Mouse (Mus musculus) left cerebral cortex, postnatal 14 days (tissue): ENCODE data around the gene Otub1. TPM values are rescaled to one million over a fixed set of nuclear protein-coding genes. Genes with fewer than 3 reads are reported as not detected.

Experiments
- DNase-seq, 2 experiments: peaks; one replicate each; pipeline ENCODE4 v3.0.0; 2021 to 2022; ENCODE audit warnings: low spot score in 2 of 2, mixed read lengths in 1 of 2
- intact Hi-C: fragments of 180-260 bp; cut with DNase I; formaldehyde crosslinking; loops from one replicate; pipeline ENCODE4 v1.15.1; 2025
- long read RNA-seq, 2 experiments: library from polyadenylated mRNA; stranded (forward); transcript quantifications; one replicate each; pipeline ENCODE4 v2.0.0; 2021
- total RNA-seq, 2 experiments: library from RNA; stranded (reverse); gene quantifications; 2 replicates each; pipeline ENCODE4 v1.2.3; 2021

Gene Otub1
- 100 to 1,000 TPM; 268 to 271 TPM for total RNA-seq
- long read RNA-seq, experiment 1, transcript Otub1-201 (7 exons, 1,713 nt) = major isoform, 385 of 429 reads
- long read RNA-seq, experiment 1, partial matches to known transcripts = 14 of 429 reads
- long read RNA-seq, experiment 1, other reads (novel, unspliced or antisense) = 30 of 429 reads
- long read RNA-seq, experiment 2, transcript Otub1-201 (7 exons, 1,713 nt) = major isoform, 337 of 373 reads
- long read RNA-seq, experiment 2, partial matches to known transcripts = 17 of 373 reads
- long read RNA-seq, experiment 2, other reads (novel, unspliced or antisense) = 19 of 373 reads

DNA sequence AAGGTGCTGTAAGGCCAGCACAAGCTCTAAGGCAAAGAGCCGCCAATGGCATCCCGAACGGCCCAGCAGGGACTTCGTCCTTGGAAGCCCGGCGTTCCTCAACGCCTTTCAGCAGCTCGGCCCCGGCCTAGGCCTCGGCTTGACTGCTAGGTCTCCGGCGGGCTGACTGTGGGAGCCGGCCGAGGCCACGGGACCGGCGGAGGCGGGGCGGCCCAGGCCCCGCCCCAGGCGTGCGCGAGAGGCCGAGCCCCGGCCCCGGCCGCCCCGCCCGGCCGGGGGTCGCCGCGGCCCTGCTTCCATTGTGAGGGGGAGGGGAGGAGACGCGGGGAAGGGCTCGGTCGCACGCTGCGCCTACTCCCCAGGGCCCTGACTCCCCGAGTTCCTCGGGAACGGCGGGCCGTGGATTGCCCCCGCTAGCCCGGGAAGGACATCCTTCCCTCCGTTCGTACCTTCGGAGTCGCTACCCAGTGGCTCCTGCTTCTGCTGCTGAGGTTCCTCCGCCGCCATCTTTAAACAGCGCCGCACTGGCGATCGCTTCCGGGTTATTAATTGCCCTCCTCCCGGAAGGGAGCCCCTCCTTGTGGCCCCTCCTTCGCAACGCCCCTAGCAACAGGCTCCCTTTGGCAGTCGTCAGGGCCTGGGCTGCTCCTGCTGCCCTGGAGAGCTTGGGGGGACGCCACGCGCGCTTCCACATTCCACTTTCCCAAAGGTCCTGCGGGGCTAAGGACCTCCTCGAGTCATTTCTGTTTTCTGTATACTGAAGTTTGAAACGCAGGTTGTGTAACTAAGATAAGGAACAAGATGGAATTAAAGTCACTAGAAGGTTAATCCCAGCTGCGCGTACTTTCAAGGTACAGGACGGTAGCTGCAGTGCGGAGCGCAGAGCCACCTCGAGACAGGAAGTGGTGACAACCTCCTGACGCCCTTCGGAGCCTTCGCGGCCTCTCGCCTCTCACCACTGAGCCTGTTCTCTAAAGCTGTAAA, at the start of gene Otub1:
Otub1 (minus strand) TSS at position 564 of the 984 bp plus-strand sequence.
- intact Hi-C loops = no loop called here
- DNase-seq = peak; percentile 93

DNA sequence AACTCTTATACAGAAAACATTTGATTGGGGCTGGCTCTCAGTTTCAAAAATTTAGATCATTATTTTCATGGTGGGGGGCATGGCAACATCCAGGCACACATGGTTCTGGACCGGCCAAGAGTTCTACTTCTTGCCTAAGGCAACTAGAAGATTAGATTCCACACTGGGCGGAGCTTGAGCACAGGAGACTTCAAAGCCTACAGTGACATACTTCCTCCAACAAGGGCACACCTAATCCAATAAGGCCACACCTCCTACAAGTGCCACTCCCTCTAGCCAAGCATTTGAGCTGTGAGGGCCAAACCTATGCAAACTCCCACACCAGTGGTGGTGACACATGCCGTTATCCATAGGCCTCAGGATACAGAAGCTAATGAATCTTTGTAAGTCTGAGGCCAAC, 39.9 kb upstream of the Otub1 start:
- intact Hi-C loops = no loop called here
- no peak for DNase-seq

DNA sequence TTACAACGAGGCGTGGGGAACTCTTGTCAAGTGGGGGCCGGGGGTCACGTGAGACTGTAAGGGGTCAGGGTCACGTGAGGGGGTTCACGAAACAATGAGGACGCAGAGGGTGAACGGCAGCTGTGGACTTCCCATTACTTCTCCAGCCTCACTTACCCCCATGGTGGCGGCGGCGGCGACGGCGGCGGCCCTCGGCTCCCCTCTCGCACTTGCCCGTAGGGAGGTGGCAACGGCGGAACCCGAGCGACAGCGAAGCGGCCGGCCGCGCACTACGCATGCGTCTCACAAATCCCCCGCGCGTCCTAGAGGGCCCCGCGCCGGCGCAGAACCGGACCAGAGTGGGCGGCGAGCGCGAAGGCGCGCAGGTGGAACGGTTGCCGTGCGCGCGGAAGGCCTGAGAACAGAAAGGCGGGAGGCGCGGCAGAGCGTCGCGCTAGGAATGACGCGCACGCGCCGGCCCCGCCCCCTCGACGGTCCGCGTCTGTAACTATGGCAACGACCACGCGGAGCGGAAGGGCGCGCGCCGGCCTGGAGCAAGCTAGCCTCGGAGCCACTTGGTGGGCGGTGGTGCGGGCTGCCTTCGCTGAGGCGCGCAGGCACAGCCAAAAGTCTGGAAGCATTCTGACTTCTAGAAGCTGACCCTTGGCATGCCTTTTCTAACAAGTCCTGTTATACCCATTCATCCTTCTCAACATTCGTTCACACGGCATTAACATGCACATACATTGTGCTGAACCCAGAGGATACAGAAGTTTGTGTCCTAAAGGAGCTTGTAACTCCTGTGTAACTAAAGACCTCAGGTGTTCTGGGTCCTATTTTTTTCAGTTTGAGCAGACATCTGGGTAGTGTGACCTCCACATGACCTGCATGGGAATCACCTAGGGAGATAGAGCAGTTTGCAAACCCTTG, 34.9 kb upstream of the Otub1 start, which contains the start of gene Naa40:
Naa40 (minus strand) TSS at position 402 of the 909 bp plus-strand sequence.
- DNase-seq = peak; percentile 95
- intact Hi-C loops = no loop called here

DNA sequence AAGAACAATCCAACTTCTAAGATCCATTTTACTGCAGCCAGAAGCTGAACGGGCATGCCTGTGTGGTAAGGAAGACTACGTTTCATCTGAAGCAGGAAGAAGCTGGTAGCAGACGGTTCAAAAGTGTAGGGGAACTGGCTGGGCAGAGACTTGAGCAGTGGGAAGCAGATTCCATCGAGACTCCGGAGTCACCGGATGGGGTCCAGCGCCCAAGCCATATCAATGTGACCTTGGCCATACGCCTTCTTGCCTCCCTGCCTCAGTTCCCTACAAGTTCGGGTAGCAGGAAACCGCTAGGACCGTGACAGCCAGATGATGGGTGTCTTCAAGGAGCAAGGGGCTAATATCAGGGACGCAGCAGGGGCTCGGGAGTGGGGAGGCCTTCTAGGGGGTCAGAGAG, 34.2 kb upstream of the Otub1 start:
- no peak for DNase-seq

DNA sequence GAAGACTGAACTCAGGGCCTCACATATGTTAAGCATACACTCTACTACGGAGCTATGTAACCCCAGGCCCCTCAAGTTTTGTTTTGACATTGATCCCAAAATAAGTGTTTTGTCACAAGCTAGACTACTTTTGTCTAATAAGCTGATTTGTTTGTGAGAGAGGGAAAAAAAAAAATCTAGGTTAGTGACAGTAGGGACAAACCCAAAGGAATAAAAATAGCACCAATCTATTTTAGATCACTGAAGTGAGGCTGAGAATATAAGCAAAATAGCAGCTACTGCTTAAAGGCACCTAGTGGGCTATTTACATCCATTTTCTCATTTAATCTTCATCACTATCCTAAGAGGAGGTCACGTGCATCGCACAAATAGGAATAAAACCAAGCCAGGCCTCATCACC, 33.5 kb upstream of the Otub1 start:
- DNase-seq = no peak
- intact Hi-C loops = loop anchor here (5.0 kb wide), 1 partner anchor 178 kb away; the partner anchor contains the start of gene 2700081O15Rik

More for the DNA sequence above, 34.2 kb upstream of the Otub1 start:
- intact Hi-C loops = no loop called here

DNA sequence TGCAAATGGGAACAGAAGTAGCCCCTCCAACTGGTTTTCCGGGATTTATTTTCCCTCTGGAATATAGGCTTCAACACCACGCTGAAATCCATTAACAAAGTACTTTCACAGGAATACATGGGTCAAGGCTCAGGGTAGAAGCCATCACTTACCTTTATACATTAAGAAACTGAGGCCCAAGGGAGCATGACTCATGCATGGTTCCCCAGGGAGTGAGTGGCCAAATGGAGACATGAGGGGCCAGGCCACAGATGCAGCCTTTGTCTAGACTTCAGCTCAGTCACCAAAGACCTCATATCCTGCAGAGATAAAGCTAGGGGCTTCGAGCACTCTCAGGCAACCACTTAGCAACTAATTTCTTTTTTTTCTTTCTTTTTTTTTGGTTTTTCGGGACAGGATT, 30.6 kb upstream of the Otub1 start:
- DNase-seq = no peak
- intact Hi-C loops = loop anchor here (5.0 kb wide), 1 partner anchor 181 kb away; the partner anchor contains the start of gene 2700081O15Rik

DNA sequence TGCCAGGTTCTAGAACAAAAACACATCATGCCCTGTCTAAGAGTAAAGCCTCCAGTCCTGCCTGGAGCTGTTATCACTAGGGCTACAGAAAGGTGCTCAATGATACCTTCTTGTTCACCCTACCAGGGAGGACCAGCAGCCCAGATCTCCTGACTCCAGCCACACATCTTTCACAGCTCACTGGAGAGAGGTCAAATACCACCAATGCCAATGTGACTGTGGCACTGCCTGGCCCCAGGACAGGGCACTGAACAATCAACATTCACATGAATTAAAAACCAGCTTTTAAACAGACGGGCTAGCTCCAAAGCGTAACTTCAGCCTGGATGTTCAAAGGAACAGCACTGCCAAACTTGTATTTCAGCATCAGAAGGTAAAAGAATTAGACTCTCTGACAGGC, 29.9 kb upstream of the Otub1 start:
- intact Hi-C loops = loop anchor here (5.0 kb wide), 1 partner anchor 181 kb away; the partner anchor contains the start of gene 2700081O15Rik
- no peak for DNase-seq

DNA sequence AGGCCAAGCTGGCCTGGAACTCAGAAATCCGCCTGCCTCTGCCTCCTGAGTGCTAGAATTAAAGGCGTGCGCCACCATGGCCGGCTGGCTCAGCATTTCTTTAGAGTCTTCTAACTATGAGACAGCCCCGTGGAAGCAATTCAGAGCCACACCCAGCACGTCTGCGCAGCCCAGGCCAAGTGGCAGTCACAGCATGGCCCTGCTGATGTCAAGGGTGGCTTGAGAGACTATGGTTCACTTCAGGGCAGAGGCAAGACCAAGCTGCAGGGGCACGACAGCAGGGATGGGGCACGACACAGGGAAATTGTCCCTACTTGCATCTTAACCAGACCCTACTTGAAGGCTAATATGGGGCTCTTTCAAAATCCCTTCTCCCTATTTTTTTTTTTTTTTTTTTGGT, 29.3 kb upstream of the Otub1 start:
- intact Hi-C loops = loop anchor here (2.0 to 5.0 kb wide), 2 partner anchors 109 to 182 kb away; partner anchors contain the start of gene 2700081O15Rik
- DNase-seq = no peak

DNA sequence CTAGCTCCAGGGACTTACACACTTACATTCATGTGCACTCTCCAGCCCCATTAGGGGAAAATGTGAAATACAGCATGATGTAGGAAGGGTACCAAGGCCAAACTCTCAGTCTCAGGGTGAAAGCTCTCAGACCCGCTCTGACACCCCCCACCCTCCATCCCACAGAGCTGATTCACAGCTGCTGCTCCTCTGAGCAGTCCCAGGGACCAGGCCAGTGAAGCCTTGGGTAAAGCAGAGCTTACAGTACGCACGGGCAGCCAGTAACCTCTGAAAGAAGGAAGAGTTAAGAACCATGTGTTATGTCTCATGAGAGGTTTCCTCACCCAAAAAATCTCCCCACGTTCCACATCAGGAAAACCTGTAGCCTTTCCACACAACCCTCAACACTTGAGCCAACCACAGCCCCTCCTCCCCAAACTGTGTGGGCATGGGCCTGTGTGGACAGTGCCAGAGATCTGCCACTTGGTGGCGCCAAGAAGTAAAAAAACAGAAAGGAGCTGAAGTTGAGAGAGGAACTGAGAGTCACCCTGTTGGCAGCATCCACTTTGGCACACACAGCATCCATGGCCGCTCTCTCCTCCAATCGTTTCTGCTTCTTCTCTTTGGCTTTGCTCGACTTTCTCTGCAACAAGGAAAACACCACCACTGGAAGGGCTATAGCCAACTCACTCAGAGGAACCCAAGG, 28.6 kb upstream of the Otub1 start:
- intact Hi-C loops = loop anchor here (2.0 to 5.0 kb wide), 2 partner anchors 110 to 183 kb away; partner anchors contain the start of gene 2700081O15Rik
- peak; percentile 83 to 90 for DNase-seq

DNA sequence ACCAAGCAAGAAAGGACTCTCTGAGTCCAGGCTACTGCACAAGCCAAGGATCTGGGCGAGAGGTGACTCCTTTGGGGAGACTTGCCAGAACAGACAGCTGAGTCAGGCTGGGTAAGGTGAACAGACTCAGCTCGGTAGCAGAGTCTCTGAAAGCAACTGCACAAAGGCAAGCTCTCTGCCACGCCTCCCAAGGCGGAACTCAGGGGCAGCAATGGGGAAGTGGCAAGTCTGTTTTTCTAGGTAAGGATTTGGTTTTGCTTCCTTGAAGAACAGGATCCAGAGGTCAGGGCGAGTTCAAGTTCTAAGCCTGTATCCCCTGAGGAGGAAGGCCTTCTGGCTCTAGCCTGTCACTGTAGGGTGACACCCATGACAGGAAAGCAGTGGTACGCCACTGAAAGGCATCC, 20.4 kb upstream of the Otub1 start:
- intact Hi-C loops = no loop called here
- no peak for DNase-seq

DNA sequence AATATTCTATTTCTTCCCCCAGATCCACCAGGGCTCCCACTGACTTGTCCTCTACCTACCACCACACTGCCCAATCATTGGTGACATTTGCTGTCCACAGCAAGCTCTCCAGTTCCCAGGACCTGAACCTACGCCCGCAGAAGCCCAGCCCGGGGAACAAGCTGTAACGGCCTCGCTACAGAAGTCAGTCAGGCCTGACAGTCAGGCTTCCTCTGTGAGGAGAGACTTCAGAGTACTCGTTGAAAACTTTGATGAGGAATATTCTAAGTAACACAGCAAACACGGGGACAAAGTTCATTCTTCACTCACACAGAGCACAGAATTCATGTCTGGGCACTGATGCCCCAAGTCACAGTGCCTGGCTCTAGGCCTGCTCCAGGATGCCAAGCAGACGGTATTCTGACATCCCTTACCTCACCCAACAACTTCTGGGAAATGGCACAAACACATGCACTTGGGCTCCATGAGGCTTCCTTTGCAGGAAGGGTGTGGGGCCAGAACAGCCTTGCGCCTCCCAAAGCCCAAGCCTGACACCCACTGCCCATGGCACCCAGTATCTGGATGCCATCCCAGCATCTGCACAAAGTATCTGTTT, 19.1 kb upstream of the Otub1 start:
- DNase-seq = no peak
- intact Hi-C loops = no loop called here

DNA sequence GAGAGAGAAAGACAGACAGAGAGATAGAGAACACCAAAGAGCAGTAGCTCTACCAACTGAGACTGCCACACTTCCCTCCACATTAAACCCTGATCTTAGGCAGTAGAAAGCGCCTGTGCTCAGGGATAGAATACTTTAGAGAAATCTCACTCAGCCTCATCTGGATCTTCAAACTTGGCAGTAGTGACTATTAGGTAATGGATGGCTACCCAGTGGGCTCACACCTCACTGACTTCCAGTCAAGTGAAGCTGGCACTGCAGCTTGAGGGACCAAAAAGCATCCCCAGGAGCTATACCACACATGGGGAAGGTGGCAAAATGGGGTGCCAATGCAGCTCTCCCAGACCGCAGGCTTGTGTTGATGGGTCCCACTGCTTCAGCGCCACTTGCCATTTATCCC, 18.1 kb upstream of the Otub1 start:
- intact Hi-C loops = no loop called here

DNA sequence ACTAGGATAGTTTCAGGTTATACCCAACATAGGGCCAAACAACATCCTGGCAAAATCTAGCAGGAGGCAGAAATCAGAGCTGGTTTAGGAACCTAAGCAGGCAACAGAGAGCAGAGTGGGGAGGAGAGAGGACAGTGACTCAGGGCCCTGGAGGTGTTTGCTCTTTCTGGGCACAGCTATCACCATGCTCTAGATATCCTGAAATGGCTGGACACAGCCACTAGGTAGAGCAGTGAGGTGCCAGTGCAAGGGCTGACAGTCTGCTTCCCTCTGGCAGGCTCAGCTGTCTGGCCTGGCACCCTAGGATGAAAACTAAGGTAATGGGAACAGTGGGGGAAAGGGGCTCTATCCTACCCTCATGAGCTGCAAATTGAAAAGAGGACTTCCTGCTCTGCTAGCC, 17.4 kb upstream of the Otub1 start:
- intact Hi-C loops = no loop called here
- no peak for DNase-seq

More for the DNA sequence above, 18.1 kb upstream of the Otub1 start:
- DNase-seq = no peak

DNA sequence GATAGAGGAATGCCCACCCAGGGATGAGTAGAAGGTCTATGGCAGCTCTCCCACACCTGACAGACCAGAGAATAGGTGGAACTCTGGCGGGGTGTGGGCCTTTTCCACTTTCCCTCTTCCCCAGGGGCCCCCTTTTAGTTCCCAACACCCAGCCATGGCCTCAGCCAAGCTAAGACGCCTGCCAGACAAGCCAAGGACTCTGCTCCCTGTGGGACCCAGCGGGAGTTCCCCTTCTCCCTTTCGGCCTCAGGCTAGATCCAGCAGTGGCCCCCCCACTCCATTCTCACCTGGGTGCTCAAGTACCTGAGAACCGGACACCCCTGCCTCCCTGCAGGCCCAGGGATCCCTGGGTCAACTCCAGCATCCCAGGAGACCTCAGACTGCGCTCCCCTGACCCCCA, 16.1 kb upstream of the Otub1 start:
- intact Hi-C loops = no loop called here
- DNase-seq = no peak

DNA sequence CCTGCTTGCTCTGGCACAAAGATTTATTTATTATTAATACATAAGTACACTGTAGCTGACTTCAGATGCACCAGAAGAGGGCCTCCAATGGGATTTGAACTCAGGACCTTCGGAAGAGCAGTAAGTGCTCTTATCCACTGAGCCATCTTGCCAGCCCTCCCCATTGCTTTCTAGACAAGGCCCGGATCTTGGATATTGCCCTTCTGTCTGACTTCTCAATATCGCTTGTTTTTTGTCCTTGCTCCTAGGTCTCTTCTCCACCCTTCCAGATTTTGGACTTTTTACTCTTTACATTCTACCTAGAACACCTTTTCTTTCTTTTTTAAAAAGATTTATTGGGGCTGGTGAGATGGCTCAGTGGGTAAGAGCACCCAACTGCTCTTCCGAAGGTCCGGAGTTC, 12.6 kb upstream of the Otub1 start:
- intact Hi-C loops = no loop called here
- DNase-seq = no peak

DNA sequence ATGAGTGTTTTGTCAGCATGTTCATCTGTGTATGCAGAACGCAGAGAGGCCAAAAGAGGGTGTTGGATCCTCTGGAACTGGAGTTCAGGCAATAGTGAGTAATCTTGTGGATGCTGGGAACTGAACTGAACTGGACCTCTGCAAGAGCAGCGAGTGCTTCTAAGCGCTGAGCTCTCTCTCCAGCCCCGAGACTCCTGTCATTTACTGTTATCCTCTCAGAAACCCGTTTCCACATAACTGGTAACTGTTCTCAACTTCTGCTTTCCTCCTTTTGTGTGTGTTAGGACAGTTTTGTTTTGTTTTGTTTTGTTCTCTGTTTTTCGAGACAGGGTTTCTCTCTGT, 11.8 kb upstream of the Otub1 start:
- intact Hi-C loops = no loop called here
- no peak for DNase-seq

DNA sequence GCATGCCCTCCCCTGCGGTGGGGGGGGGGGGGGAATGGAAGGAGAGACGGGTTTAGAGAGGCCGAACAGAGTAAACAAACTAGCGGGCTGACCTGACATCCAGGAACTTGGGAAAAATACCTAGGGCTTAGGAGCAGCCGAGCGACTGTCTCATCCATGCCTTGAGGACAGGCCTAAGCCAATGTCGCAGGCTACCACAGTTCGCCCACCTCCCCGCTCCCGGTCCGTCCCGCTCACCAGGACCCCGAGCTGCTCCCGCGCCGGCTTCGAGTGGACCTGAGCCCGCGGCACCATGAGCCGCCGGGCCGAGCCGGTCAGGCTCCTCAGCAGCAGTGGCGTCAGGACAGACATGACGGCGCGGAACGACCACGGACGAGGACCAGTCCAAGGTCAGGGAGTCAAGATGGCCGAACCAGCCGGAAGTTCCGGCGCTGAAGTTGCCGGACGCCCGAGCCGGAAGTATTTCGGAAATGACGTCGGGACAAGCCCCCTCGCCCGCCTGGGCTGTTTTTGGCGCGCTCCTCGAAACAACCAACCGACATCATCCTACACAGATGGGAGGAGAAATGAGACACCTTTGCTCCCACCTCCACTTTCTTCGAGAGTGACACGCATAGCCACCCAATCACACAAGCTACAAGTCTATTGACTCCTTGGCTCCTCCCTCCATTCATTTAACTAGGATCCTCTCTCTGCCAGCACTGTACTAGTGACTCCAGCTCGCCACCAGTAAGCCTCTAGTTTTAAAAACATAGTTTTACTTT, 11.2 kb upstream of the Otub1 start, which contains the start of gene Cox8a:
Cox8a (minus strand) TSS at position 455 of the 764 bp plus-strand sequence.
- intact Hi-C loops = no loop called here
- peak; percentile 96 to 97 for DNase-seq
